Mouse (Mus musculus) heart, adult 11 months (tissue): ENCODE measurements around the gene Inafm2.

Source experiments
- DNase-seq: peaks from one replicate; pipeline ENCODE4 v3.0.0; 2022

The Inafm2 gene

GRCm38 (mm10) chr2:118760311-118761025 lies 14.9 kb downstream of the Inafm2 start:
- peak; percentile 93 for DNase-seq

DNA sequence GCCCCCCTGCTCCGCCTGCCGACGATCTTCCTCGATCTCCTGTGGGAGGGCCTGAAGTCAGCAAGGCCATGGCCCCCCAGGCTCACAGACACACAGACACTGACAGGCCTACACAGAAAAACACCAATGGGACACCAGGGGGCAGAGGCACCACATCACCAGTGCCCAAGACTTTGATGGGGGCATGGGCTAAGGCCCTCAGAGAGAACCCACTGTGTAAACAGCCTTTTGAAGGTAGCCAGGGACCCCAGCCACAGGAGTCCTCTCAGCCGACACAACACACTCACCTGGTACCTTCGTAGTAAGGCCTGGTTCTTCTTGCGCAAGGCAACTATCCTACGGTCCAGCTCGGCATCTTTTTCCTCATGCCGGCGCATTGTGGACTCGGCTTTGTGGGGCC lies 15.8 kb downstream of the Inafm2 start:
- DNase-seq: peak; percentile 94

GRCm38 (mm10) chr2:118761906-118762783 lies 16.6 kb downstream of the Inafm2 start, which contains the start of gene Ccdc9b:
TSS of gene Ccdc9b (minus strand) at chr2:118762661.
- DNase-seq: peak; percentile 99

- no peak for DNase-seq
Measured at GRCm38 (mm10) chr2:118762784-118763148, 17.2 kb downstream of the Inafm2 start.

DNA sequence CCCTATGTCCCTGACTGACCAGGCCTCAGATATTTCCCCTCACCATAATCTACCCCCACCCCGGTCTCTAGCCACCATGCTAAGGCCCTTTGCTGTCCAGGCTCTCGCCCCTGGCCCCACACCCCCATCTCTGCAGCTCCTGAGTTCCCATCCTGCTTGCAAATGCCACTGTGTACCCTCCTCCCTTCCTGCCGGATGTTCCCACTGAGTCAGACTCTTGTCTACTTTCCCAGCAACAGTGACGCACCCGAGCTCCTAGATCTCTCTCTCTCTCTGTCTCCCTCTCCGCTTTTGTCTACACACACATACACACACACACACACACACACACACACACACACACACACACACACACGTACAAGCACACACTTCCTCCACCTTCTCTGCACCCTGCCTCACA lies 17.9 kb downstream of the Inafm2 start:
- peak; percentile 98 for DNase-seq

DNA sequence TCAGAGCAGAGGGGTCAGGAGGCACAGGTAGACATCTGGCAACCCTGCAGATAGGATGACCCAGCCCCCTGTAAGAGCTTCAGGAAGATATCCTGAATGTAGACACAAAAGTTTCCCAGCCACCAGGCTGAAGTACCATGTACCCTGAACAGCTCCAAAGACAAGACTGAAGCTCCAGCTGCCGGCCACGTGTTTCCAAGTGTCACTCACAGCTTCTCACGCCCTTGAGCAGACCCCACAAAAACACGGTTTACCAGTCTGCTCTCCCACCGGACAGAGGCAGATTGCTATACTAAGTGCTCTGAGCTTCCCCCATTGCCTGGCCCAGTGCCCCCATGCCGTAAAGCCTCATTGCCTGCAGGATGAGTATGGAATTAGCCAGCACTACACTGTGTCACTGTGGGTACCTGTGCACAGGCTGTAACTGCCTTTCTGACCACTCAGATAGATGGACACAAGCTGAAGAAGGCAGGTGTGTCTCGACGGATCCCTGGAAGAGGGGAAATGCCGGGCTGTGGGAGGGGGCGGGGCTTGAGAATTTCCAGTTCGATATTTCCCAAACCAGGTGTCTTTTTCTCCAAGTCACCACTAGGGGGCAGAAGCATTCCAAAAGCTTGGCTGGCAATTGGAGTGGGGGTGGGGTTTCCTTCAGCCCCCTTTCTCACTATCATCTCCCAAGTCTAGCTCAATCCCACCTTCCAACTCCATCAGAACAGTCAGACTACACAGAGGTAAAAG lies 18.7 kb downstream of the Inafm2 start:
- peak; percentile 93 for DNase-seq

DNA sequence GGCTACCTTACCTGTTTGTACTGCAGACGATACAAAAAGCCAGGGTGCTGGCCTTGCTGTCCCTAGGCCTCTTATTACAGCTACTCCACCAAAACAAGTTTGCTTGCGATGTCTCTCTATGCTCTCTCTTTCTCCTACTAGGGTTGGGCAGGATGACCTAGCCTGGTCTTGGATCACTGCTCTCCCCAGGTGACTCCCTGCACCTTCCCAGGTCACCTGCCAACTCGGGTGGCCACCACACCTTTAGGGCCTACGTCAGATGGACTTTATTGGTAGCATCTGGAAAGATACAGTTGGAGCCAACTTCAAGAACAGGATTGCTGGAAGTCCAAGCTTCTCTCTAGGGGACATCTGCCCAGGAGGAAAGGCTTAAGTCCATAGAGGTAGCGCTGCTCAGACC lies 19.3 kb downstream of the Inafm2 start:
- peak; percentile 90 for DNase-seq

- peak; percentile 91 for DNase-seq
Measured at GRCm38 (mm10) chr2:118766041-118767033, 20.8 kb downstream of the Inafm2 start.

DNA sequence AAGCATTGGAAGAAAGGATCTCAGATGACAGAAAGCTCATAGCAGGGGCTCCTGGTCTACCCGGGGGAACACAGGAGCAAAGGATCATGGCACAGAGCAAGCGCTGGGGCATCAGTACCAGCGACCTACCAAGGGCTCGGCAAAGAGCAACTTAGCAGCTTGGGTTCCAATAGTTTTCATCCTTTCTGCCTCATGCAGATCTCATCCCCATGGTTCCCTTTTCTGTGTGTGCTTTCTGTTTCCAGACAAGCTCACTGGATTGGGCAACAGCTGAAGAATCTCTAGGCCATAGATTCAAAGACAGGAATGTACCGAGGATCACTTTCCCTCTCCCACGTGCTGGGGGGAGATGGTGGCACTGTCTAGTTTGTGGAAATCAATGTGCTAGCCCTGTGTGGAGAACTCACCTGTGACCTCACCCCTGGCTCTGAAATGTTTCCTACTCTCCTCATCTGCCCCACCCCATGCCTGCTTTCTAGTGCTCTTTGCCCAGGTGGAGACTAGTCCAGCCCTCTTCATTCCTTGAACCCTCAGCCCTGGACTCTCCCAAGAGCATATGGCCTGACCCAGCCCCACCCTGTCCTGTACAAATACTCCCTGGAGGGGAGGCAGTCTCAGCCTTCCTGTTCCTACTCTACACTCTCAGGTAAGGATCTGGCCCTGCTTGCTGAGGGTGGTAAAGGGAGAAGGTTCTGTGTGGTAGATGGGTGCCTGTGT lies 26.8 kb downstream of the Inafm2 start, which contains the start of gene Phgr1:
Gene Phgr1, plus strand, starts transcription at position 612 of the 717 bp plus-strand sequence.
- DNase-seq: peak; percentile 68

- DNase-seq: no peak
Measured at GRCm38 (mm10) chr2:118774536-118774935, 29.0 kb downstream of the Inafm2 start.

DNA sequence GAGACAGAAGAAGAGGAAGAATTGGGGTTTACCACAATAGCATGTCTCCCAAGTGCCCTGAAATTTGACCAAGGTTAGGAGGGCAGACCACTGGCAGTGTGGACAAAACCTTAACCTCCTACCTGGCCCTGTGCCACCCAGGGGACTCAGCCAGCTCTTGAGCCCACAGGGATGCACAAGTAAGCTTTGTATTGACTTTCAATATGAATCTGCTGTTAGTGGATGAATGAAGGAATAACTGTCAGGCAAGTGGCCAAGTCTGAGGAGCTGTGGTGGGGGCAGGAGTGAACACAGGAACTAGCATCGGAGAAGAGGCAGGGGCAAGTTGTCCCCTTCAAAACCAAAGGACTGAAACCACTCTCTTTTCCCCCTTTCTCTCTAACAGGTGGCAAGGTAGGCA lies 29.8 kb downstream of the Inafm2 start:
- peak; percentile 84 for DNase-seq

GRCm38 (mm10) chr2:118775846-118776245 lies 30.3 kb downstream of the Inafm2 start:
- peak; percentile 91 for DNase-seq

DNA sequence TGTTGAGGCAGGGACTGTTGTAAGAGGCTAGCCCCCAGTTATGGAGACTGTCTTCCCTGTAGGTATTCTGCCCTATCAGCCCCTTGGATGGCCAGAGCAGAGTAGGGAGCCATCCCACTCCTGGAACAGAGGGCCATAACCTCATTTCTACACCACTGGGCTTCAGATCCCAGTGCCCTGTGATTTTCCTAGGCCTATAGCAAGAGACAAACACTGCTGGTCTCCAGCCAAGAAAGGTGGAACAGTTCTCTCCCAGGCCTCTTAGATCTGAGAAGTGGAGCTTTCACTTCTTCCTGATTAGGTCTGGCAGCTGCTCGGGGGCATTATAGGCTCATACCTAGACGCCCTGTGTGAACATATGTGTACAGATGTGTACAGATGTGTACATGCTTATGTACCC lies 30.7 kb downstream of the Inafm2 start:
- no peak for DNase-seq

- DNase-seq: peak; percentile 77
Measured at GRCm38 (mm10) chr2:118778418-118778817, 32.9 kb downstream of the Inafm2 start.

DNA sequence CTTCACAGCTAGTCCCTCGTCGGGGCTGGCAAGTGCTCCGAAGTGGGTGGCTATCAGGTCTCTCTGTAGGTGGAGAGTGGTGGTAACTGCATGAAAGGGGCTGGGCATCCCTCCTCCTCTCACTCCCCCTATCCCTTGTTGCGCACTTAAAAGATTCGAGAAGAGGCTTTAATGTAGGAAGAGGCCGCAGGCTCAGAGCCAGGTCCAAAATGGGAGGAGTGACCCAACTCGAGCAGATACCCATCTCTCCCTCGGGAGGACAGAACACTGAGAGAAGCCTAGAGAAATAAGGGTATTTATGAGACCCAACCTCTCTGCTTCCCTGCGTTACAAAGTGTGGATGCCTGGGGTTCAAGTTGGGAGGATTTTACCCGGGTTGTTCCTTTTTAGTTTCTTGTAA lies 33.5 kb downstream of the Inafm2 start:
- no peak for DNase-seq

GRCm38 (mm10) chr2:118779504-118780480 lies 34.2 kb downstream of the Inafm2 start, which contains the start of gene Disp2:
TSS of gene Disp2 (plus strand) at chr2:118779719.
- peak; percentile 99 for DNase-seq

- DNase-seq: no peak
Measured at GRCm38 (mm10) chr2:118781115-118781514, 35.6 kb downstream of the Inafm2 start.

DNA sequence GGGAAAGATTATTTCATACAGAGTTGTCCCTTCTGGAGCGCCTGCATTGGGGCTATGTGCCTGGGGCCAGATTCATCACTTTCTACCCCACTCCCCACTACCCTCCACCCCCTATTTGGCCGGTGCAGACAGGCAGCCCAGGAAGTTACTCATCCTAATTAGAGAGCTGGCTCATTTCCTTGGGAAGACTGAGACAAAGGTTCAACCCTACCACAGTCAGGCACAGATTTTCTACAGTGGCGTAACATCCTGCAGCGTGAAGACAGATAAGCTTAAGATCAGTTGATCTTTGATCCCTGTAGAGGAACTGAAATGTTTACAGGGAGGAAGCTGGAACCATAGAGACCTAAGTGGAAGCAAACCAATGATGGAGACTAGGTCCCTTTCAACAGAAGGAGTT lies 36.7 kb downstream of the Inafm2 start:
- DNase-seq: no peak

- peak; percentile 65 for DNase-seq
Measured at GRCm38 (mm10) chr2:118783093-118783492, 37.5 kb downstream of the Inafm2 start.

GRCm38 (mm10) chr2:118783663-118784062 lies 38.1 kb downstream of the Inafm2 start:
- DNase-seq: peak; percentile 77
